Mouse (Mus musculus): ENCODE results near the gene Ubxn11.

Ubxn11 gene

GRCm38 (mm10) chr4:134090521-134091224, 11.7 kb upstream of the Ubxn11 start:
- DNase-seq (ENCODE audit: low spot score in 2 of 2) = no peak

- DNase-seq (ENCODE audit: low spot score in 2 of 2) = no peak
Measured at GRCm38 (mm10) chr4:134091225-134091529, 11.2 kb upstream of the Ubxn11 start.

- DNase-seq (ENCODE audit: low spot score in 2 of 2) = peak in 1 of 2 experiments; percentile 40
Measured at GRCm38 (mm10) chr4:134092382-134093288, 9.7 kb upstream of the Ubxn11 start.

GRCm38 (mm10) chr4:134094004-134094564, 8.3 kb upstream of the Ubxn11 start:
- no peak for DNase-seq (ENCODE audit: low spot score in 2 of 2)

GRCm38 (mm10) chr4:134094923-134095547, 7.3 kb upstream of the Ubxn11 start, which contains the start of gene Cd52:
Cd52 (minus strand) TSS chr4:134095082.
- DNase-seq (ENCODE audit: low spot score in 2 of 2) = no peak

- DNase-seq (ENCODE audit: low spot score in 2 of 2) = no peak
Measured at GRCm38 (mm10) chr4:134096120-134096519, 6.2 kb upstream of the Ubxn11 start.

- DNase-seq (ENCODE audit: low spot score in 2 of 2) = no peak
Measured at GRCm38 (mm10) chr4:134097015-134097608, 5.3 kb upstream of the Ubxn11 start.

- no peak for DNase-seq (ENCODE audit: low spot score in 2 of 2)
Measured at GRCm38 (mm10) chr4:134098628-134099027, 3.7 kb upstream of the Ubxn11 start.

- DNase-seq (ENCODE audit: low spot score in 2 of 2) = no peak
Measured at GRCm38 (mm10) chr4:134100245-134100644, 2.1 kb upstream of the Ubxn11 start.

GRCm38 (mm10) chr4:134102742-134103119, 361 bp downstream of the Ubxn11 start:
- DNase-seq (ENCODE audit: low spot score in 2 of 2) = no peak

- no peak for DNase-seq (ENCODE audit: low spot score in 2 of 2)
Measured at GRCm38 (mm10) chr4:134106105-134106504, 3.7 kb downstream of the Ubxn11 start.

- peak; percentile 70 to 79 for DNase-seq (ENCODE audit: low spot score in 2 of 2)
Measured at GRCm38 (mm10) chr4:134107730-134108129, 5.4 kb downstream of the Ubxn11 start.

GRCm38 (mm10) chr4:134108196-134108595, 5.8 kb downstream of the Ubxn11 start:
- no peak for DNase-seq (ENCODE audit: low spot score in 2 of 2)

- no peak for DNase-seq (ENCODE audit: low spot score in 2 of 2)
Measured at GRCm38 (mm10) chr4:134110653-134111052, 8.3 kb downstream of the Ubxn11 start.

- DNase-seq (ENCODE audit: low spot score in 2 of 2) = no peak
Measured at GRCm38 (mm10) chr4:134112403-134112802, 10.0 kb downstream of the Ubxn11 start.

GRCm38 (mm10) chr4:134113356-134113994, 11.1 kb downstream of the Ubxn11 start:
- DNase-seq (ENCODE audit: low spot score in 2 of 2) = no peak

GRCm38 (mm10) chr4:134114038-134114437, 11.7 kb downstream of the Ubxn11 start:
- DNase-seq (ENCODE audit: low spot score in 2 of 2) = no peak

GRCm38 (mm10) chr4:134115215-134116144, 13.1 kb downstream of the Ubxn11 start:
- DNase-seq (ENCODE audit: low spot score in 2 of 2) = no peak

GRCm38 (mm10) chr4:134116501-134116900, 14.1 kb downstream of the Ubxn11 start:
- no peak for DNase-seq (ENCODE audit: low spot score in 2 of 2)

GRCm38 (mm10) chr4:134117012-134117411, 14.6 kb downstream of the Ubxn11 start:
- no peak for DNase-seq (ENCODE audit: low spot score in 2 of 2)
